Mouse (Mus musculus) thymus, adult 2 months (tissue): ENCODE measurements around the gene Osr1. TPM values are rescaled to one million over a fixed set of nuclear protein-coding genes. Genes with fewer than 3 reads are reported as not detected.

Experiments used
- DNase-seq: peaks from one replicate; pipeline ENCODE4 v3.0.0; 2021
- H3K27ac ChIP-seq: fragments of 200-500 bp; 2 replicates; pipeline ENCODE4 v1.5.1; 2012; ENCODE audit warnings: low read length, control low read depth; ENCODE audit not compliant: control insufficient read depth, insufficient read depth
- H3K27me3 ChIP-seq: fragments of 200-500 bp; 2 replicates; pipeline ENCODE4 v1.6.1; 2012; ENCODE audit warnings: mild to moderate bottlenecking, low read length, moderate library complexity, mixed read lengths; ENCODE audit not compliant: control insufficient read depth, insufficient read depth
- H3K36me3 ChIP-seq: fragments of 200-500 bp; 2 replicates; pipeline ENCODE4 v1.6.1; 2012; ENCODE audit warnings: mild to moderate bottlenecking, low read length, moderate library complexity; ENCODE audit not compliant: control insufficient read depth, insufficient read depth
- H3K4me1 ChIP-seq: fragments of 200-500 bp; replicated peaks from 2 replicates; pipeline ENCODE4 v1.6.1; 2012; ENCODE audit warnings: low read length; ENCODE audit not compliant: control insufficient read depth, insufficient read depth
- H3K4me3 ChIP-seq: fragments of 200-500 bp; 2 replicates; pipeline ENCODE4 v1.5.1; 2012; ENCODE audit warnings: mild to moderate bottlenecking, low read length, control low read depth, moderate library complexity; ENCODE audit not compliant: control insufficient read depth, insufficient read depth
- CTCF ChIP-seq: fragments of 200-500 bp; IDR thresholded peaks from 2 replicates; pipeline ENCODE4 v1.5.1; 2012; ENCODE audit warnings: mild to moderate bottlenecking, control low read depth, low read length, moderate library complexity, borderline replicate concordance; ENCODE audit not compliant: control insufficient read depth, poor library complexity, insufficient read depth; ENCODE audit errors: extremely low read depth
- POLR2A ChIP-seq: fragments of 200-500 bp; IDR thresholded peaks from 2 replicates; pipeline ENCODE4 v1.6.1; 2012; ENCODE audit warnings: mild to moderate bottlenecking, low read length, control low read depth, moderate library complexity; ENCODE audit not compliant: control insufficient read depth, poor library complexity, insufficient read depth; ENCODE audit errors: extremely low read depth
- WGBS: fragments of 180-500 bp; shearing (Covaris S2); methylation state at CpG from one replicate; pipeline ENCODE4 v1.1.7; 2018; 5-methylcytosine and 5-hydroxymethylcytosine counted together
- polyA plus RNA-seq: library from polyadenylated mRNA; depleted of rRNA; stranded (reverse); fragments of >200 nt; gene quantifications from 2 replicates; pipeline ENCODE4 v1.2.3, GENCODE M21; 2012

Osr1 gene
- polyA plus RNA-seq, 1 experiment, result 5.6 TPM

DNA sequence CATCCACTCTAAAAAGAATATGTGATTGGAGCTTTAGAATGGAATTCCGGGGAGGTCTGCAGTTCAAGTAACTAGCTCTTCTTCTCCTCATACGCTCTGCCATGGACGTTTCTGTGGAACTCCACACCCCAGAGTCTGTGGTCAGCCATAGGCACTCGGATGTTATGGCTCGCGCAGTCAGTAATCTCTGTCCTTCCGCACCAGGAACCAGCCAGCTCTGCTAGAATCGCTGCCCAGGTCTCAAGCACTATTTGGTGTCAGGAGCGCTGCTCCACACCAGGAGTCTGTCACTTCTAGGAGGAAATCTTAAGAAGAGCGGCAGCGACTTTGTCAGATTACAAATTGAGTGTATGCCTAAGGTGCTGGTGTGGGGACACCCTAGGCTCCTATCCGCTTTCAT is 3.8 kb downstream of the Osr1 start:
- Histone ChIP-seq H3K4me3 (no peak overlapping the region), H3K27me3 (0 out of 2 replicates have a peak, but pooled peaks cover 2% of the 10 kb centered on the region), H3K4me1 (no peaks in the 10 kb centered on the region), H3K36me3 (no peaks in the 10 kb centered on the region), H3K27ac (no peak overlapping the region)
- DNase-seq, result no peak
- TF ChIP-seq CTCF, result no peak
- TF ChIP-seq POLR2A, result no peak
- 11% methylated on average over 12 of the region's 12 CpGs for WGBS

GRCm38 (mm10) chr12:9574244-9574871 is 4.4 kb downstream of the Osr1 start:
- Histone ChIP-seq H3K4me3 (no peak overlapping the region), H3K36me3 (no peaks in the 10 kb centered on the region), H3K27ac (no peak overlapping the region), H3K27me3 (0 out of 2 replicates have a peak, but pooled peaks cover 2% of the 10 kb centered on the region), H3K4me1 (no peaks in the 10 kb centered on the region)
- WGBS, result 2% methylated on average over 38 of the region's 38 CpGs
- TF ChIP-seq POLR2A, result no peak
- TF ChIP-seq CTCF, result no peak
- DNase-seq, result no peak

GRCm38 (mm10) chr12:9575158-9576042 is 5.5 kb downstream of the Osr1 start:
- no peak for DNase-seq
- Histone ChIP-seq H3K36me3 (no peaks in the 10 kb centered on the region), H3K27me3 (0 out of 2 replicates have a peak, but pooled peaks cover 2% of the 10 kb centered on the region), H3K4me3 (no peak overlapping the region), H3K4me1 (no peaks in the 10 kb centered on the region), H3K27ac (no peak overlapping the region)
- 9% methylated on average over 21 of the region's 21 CpGs for WGBS
- no peak for TF ChIP-seq CTCF
- no peak for TF ChIP-seq POLR2A

DNA sequence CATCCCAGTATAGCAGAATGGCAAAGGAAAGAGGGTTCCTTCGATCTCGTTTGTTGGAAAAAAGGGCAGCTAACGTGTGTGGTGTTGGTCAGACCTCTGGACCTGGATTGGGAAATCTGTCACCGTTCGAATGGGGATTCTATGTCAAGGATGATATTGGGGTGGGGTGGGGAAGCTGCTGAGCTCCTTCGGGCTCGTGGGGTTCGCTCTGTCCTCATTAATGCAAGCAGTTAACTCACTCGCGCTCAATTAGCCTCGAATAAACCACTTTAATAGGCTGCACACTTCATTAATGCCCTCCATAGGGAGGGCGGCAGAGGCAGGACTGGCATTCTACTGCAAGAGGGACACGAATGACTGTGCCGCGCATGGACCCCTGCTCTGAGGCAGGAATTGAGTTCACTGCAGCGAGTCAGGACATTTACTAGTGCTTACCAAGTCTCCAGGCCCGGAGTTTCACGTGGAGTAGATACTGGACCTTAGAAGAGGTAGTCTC is 6.2 kb downstream of the Osr1 start:
- no peak overlapping the region for H3K27ac ChIP-seq
- no peak for TF ChIP-seq POLR2A
- 9% methylated on average over 18 of the region's 18 CpGs for WGBS
- peaks cover 2% of the 10 kb centered on the region; the same call in 1 of the 2 replicates for H3K27me3 ChIP-seq
- no peak overlapping the region for H3K4me3 ChIP-seq
- H3K36me3 ChIP-seq, result no peaks in the 10 kb centered on the region
- no peaks in the 10 kb centered on the region for H3K4me1 ChIP-seq
- no peak for DNase-seq

- no peak overlapping the region for H3K4me3 ChIP-seq
These were observed 7.7 kb downstream of the Osr1 start for GRCm38 (mm10) chr12:9577610-9578009.

DNA sequence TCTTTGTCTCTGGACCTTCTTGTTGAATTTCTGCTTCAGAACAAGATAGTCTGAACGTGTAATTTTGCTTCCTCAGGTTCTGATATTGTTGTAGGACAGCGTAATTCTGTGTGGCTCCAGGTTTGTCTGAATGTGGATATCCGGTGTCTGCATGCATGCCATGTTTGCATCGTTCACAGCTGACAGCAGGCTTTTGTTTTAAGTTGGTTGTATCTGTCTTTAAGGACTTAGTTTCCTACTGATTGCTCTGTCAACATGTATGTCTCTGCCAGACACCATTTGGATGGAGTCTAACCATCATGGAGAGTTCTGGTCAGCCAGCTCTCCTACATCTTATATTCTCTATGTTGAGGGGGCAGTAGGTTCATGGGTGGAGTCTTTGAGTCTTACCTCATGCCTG is 8.7 kb downstream of the Osr1 start:
- WGBS, result 32% methylated on average over 4 of the region's 4 CpGs
- no peaks in the 10 kb centered on the region for H3K36me3 ChIP-seq
- no peak for DNase-seq
- no peak overlapping the region for H3K27ac ChIP-seq
- H3K4me1 ChIP-seq, result no peaks in the 10 kb centered on the region
- H3K27me3 ChIP-seq, result peaks cover 2% of the 10 kb centered on the region; the same call in 1 of the 2 replicates
- no peak for TF ChIP-seq CTCF
- no peak for TF ChIP-seq POLR2A
- H3K4me3 ChIP-seq, result no peak overlapping the region

More at GRCm38 (mm10) chr12:9577610-9578009, 7.7 kb downstream of the Osr1 start:
- Histone ChIP-seq H3K27ac (no peak overlapping the region), H3K27me3 (peaks cover 2% of the 10 kb centered on the region; the same call in 1 of the 2 replicates), H3K36me3 (no peaks in the 10 kb centered on the region), H3K4me1 (no peaks in the 10 kb centered on the region)
- WGBS, result 46% methylated on average over 2 of the region's 2 CpGs
- TF ChIP-seq CTCF (no peak), POLR2A (no peak)
- no peak for DNase-seq
